Mouse (Mus musculus) embryonic fibroblast, embryonic 13.5 days (primary cell): ENCODE data around the gene Limd1. TPM values are rescaled to one million over a fixed set of nuclear protein-coding genes. Genes with fewer than 3 reads are reported as not detected.

Experiments
- H3K27ac ChIP-seq: 2 replicates; pipeline ENCODE4 v1.5.1; 2012; ENCODE audit warnings: low read length, control low read depth, inconsistent platforms; ENCODE audit not compliant: insufficient read depth
- H3K4me1 ChIP-seq: 2 replicates; pipeline ENCODE4 v1.6.1; 2011; ENCODE audit warnings: low read length; ENCODE audit not compliant: control insufficient read depth, insufficient read depth
- H3K4me3 ChIP-seq: 2 replicates; pipeline ENCODE4 v1.5.1; 2011; ENCODE audit warnings: mild to moderate bottlenecking, control low read depth, low read length; ENCODE audit not compliant: insufficient read depth
- CTCF ChIP-seq: IDR thresholded peaks from 2 replicates; pipeline ENCODE4 v1.5.1; 2011; ENCODE audit warnings: mild to moderate bottlenecking, control low read depth, low read length, moderate library complexity, borderline replicate concordance; ENCODE audit not compliant: insufficient read depth
- POLR2A ChIP-seq: IDR thresholded peaks from 2 replicates; pipeline ENCODE4 v1.6.1; 2011; ENCODE audit warnings: low read depth, mild to moderate bottlenecking, control low read depth, low read length, moderate library complexity
- polyA plus RNA-seq: library from polyadenylated mRNA; stranded (reverse); fragments of >200 nt; gene quantifications from 2 replicates; pipeline ENCODE4 v1.2.4, GENCODE M21; 2011; ENCODE audit warnings: low read depth; ENCODE audit not compliant: missing spikeins, insufficient read length

The Limd1 gene
- polyA plus RNA-seq, 1 experiment = 29.7 TPM

DNA sequence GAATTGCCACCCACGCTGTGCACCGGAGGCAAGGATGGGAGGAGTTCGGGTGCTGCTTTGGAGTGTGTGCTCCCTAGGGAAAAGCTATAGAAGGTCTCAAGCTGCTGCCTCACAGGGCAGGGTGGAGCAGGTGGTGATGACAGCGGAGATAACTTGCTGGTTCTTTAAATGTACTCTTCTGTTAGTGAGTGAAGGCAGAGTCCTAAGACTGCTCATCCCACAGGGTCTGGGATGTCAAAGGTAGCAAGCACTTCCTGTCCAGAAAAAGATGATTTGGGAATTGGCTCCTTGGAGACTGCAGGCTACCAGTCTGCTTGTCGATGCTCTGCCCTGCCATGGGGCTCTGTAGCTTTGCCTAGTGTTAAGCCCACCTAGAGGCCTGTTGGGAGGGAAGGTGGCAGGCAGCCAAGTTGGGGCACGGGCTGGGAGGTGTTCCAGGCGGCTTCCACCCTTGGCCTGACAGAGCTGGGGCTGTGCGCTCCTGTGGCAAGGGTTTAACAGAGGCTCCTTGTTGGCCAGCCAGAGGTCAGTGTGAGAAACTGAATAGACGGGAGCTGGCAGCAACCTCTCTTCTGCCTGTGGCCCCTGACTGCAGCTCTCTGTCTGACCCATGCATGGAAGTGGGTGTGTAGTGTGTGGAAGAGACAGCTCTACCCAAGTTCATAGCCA lies 13.5 kb downstream of the Limd1 start:
- Histone ChIP-seq H3K4me1 (peaks cover 17% of the 10 kb centered on the region), H3K27ac (no peak overlapping the region), H3K4me3 (no peak overlapping the region)
- TF ChIP-seq POLR2A (no peak), CTCF (no peak)

DNA sequence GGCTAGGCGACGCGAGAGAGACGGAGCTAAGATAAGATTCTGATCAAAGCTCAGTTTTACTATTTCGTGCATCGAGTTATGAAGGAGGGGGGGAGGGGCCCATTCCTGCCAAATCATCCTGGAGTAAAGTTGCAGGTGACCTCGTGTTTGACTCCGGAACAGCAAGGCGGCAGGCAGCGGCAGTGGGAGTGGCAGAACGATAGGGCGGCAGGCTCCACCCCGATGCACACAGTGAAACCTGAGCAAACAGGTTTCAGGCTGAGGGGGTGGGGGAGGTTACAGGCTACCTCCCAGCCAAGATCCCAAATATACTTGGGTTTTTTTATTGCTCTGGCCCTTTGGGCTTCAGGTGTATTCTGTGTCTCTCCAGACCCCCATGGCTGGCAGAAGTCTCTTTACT lies 18.2 kb downstream of the Limd1 start:
- Histone ChIP-seq H3K27ac (no peak overlapping the region), H3K4me3 (no peak overlapping the region), H3K4me1 (0 out of 2 replicates have a peak, but pooled peaks cover 3% of the 10 kb centered on the region)
- TF ChIP-seq CTCF (no peak), POLR2A (no peak)

GRCm38 (mm10) chr9:123497906-123498305 lies 19.4 kb downstream of the Limd1 start:
- peaks cover 5% of the 10 kb centered on the region; the same call in 1 of the 2 replicates for H3K4me1 ChIP-seq
- TF ChIP-seq CTCF (no peak), POLR2A (no peak)
- H3K27ac ChIP-seq = no peak overlapping the region
- no peak overlapping the region for H3K4me3 ChIP-seq

DNA sequence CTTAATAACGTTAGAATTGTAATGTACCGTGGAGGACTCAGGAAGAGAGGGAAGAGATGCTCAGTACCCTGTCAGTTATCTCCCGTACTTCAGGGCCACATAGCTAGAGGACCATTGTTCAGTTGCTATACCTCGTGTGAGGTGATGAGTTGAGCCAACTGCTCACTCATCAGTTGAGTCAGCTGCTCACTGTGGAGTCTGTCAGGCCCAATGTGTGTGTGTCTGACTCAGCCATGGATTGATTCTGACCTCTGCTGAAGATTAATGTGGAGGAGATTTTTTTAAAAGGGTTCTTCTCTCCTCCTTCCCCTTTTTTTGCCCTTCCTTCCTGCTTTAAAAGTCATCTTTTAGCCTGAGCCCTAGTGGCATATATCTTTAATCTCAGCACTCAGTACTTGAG lies 22.0 kb downstream of the Limd1 start:
- peaks cover 7% of the 10 kb centered on the region; the same call in 1 of the 2 replicates for H3K4me1 ChIP-seq
- TF ChIP-seq CTCF (no peak), POLR2A (no peak)
- no peak overlapping the region for H3K27ac ChIP-seq
- no peak overlapping the region for H3K4me3 ChIP-seq

DNA sequence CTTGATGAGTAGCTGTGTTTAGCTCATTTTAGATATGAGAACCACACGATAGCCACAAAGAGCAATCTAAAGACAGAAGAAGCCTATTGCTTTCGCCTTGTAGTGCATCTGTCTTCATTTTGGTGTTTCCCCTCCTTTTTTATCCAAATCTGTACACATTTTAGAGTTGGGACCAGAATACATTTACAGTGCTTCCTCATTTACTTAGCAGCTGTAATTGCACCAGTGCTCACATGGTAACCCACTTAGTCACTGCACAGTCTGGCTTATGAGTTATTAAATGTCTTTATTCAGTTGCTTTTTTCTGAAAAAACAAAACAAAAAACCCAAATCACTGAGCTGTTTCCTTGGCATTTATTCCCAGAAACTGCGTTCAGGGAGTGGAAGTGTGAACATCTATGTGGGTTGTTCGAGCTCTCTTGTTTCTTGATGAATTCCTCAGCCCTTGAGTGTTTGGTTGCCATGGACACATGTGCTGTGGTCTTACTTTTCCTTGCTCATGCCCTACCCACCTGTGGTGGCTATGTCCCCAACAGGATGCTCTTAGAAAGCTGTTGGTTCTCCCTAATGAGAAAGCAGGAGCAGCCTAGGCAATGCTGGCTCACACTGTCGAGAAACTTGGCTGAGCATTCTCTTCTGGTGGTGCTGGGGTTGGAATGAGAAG lies 24.8 kb downstream of the Limd1 start:
- TF ChIP-seq CTCF (no peak), POLR2A (no peak)
- no peak overlapping the region for H3K4me3 ChIP-seq
- H3K27ac ChIP-seq = peak overlapping the region; percentile 68
- peaks cover 4% of the 10 kb centered on the region; the same call in 1 of the 2 replicates for H3K4me1 ChIP-seq

GRCm38 (mm10) chr9:123504325-123504724 lies 25.8 kb downstream of the Limd1 start:
- TF ChIP-seq CTCF (peak; percentile 80; the same call in 1 of the 2 replicates), POLR2A (no peak)
- no peak overlapping the region for H3K4me3 ChIP-seq
- H3K27ac ChIP-seq = no peak overlapping the region
- peaks cover 4% of the 10 kb centered on the region; the same call in 1 of the 2 replicates for H3K4me1 ChIP-seq

DNA sequence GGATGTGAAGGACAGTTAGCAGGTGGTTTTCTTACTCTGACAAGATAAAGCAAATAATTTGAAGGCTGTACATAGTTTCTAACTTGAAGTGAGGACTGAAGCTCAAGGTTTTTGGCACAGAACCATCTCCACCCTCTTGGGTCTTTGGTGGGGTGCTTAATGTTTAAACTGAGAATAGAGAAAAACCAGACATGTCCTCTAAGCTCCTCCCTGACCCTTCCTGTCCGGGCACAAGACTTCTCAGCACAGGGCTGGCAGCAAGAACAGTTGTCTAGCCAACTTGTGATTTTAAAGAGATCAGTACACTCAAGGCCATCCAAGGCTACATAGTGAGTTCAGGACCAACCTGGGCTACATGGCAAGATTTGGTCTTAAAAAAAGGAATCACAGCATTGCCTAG lies 27.1 kb downstream of the Limd1 start:
- TF ChIP-seq POLR2A (no peak), CTCF (no peak)
- Histone ChIP-seq H3K4me3 (no peak overlapping the region), H3K4me1 (peaks cover 4% of the 10 kb centered on the region; the same call in 1 of the 2 replicates), H3K27ac (no peak overlapping the region)

- TF ChIP-seq CTCF (no peak), POLR2A (no peak)
- Histone ChIP-seq H3K4me1 (peaks cover 4% of the 10 kb centered on the region; the same call in 1 of the 2 replicates), H3K4me3 (no peak overlapping the region), H3K27ac (no peak overlapping the region)
These were observed 28.0 kb downstream of the Limd1 start for GRCm38 (mm10) chr9:123506270-123507146.

- Histone ChIP-seq H3K27ac (no peak overlapping the region), H3K4me3 (no peak overlapping the region), H3K4me1 (peaks cover 4% of the 10 kb centered on the region; the same call in 1 of the 2 replicates)
- no peak for TF ChIP-seq CTCF
- TF ChIP-seq POLR2A = no peak
These were observed 28.9 kb downstream of the Limd1 start for GRCm38 (mm10) chr9:123507380-123507779.

GRCm38 (mm10) chr9:123508986-123509385 lies 30.5 kb downstream of the Limd1 start:
- Histone ChIP-seq H3K27ac (no peak overlapping the region), H3K4me1 (no peaks in the 10 kb centered on the region), H3K4me3 (no peak overlapping the region)
- TF ChIP-seq CTCF = no peak
- TF ChIP-seq POLR2A = no peak
